Mouse (Mus musculus) midbrain, embryonic 11.5 days (tissue): ENCODE measurements around the gene Tle3. TPM values are rescaled to one million over a fixed set of nuclear protein-coding genes. Genes with fewer than 3 reads are reported as not detected.

Experiments used
- ATAC-seq: fragments of 200-750 bp; cut with Nextera tagmentation; 2 replicates; pipeline ENCODE4 v1.8.0; 2017; ENCODE audit warnings: moderate TSS enrichment, moderate library complexity; ENCODE audit not compliant: low FRiP score
- DNase-seq: peaks from one replicate; pipeline ENCODE4 v3.0.0; 2015; ENCODE audit warnings: low spot score; ENCODE audit errors: missing footprints
- H3K27ac ChIP-seq: fragments of 300-500 bp; sonication (generic); 2 replicates; pipeline ENCODE4 v1.5.1; 2014; ENCODE audit warnings: low read depth, low read length
- H3K27me3 ChIP-seq: fragments of 300-500 bp; sonication (generic); 2 replicates; pipeline ENCODE4 v1.6.1; 2014; ENCODE audit warnings: mild to moderate bottlenecking, low read length, moderate library complexity, mixed read lengths; ENCODE audit not compliant: control insufficient read depth, insufficient read depth
- H3K36me3 ChIP-seq: fragments of 300-500 bp; sonication (generic); 2 replicates; pipeline ENCODE4 v1.6.1; 2014; ENCODE audit warnings: mild to moderate bottlenecking, low read length, moderate library complexity, mixed read lengths; ENCODE audit not compliant: control insufficient read depth, insufficient read depth
- H3K4me1 ChIP-seq: fragments of 300-500 bp; sonication (generic); 2 replicates; pipeline ENCODE4 v1.6.1; 2014; ENCODE audit warnings: low read length; ENCODE audit not compliant: control insufficient read depth, insufficient read depth
- H3K4me2 ChIP-seq: fragments of 300-500 bp; sonication (generic); 2 replicates; pipeline ENCODE4 v1.6.1; 2014; ENCODE audit warnings: mild to moderate bottlenecking, moderate library complexity
- H3K4me3 ChIP-seq: fragments of 300-500 bp; sonication (generic); 2 replicates; pipeline ENCODE4 v1.5.1; 2014; ENCODE audit warnings: low read depth, low read length
- H3K9ac ChIP-seq: fragments of 300-500 bp; sonication (generic); 2 replicates; pipeline ENCODE4 v1.6.1; 2014; ENCODE audit warnings: low read length
- H3K9me3 ChIP-seq: fragments of 300-500 bp; sonication (generic); 2 replicates; pipeline ENCODE4 v1.6.1; 2016; ENCODE audit warnings: low read length; ENCODE audit not compliant: control insufficient read depth
- WGBS: fragments of 180-500 bp; shearing (Covaris S2); extraction: QIAGEN DNeasy Blood & Tissue Kit; methylation state at CpG from one replicate; pipeline ENCODE4 v1.1.7; 2014; 5-methylcytosine and 5-hydroxymethylcytosine counted together
- polyA plus RNA-seq: library from polyadenylated mRNA; unstranded; fragments of >200 nt; fragmentation: Nextera tagmentation; extraction: Ambion mirVana; gene quantifications from 2 replicates; pipeline ENCODE4 v1.2.1, GENCODE M21; 2014

Gene Tle3
- polyA plus RNA-seq, 1 experiment from 2014 or later = 38.2 TPM

GRCm38 (mm10) chr9:61439979-61440378, 67.8 kb downstream of the Tle3 start:
- Histone ChIP-seq H3K4me1 (peaks cover 10% of the 10 kb centered on the region), H3K27ac (no peak overlapping the region)

GRCm38 (mm10) chr9:61441206-61441913, 69.2 kb downstream of the Tle3 start:
- peaks cover 16% of the 10 kb centered on the region for H3K4me1 ChIP-seq
- WGBS = 64% methylated on average over 11 of the region's 11 CpGs
- no peaks in the 10 kb centered on the region for H3K27me3 ChIP-seq
- H3K9me3 ChIP-seq = no peaks in the 10 kb centered on the region
- no peaks in the 10 kb centered on the region for H3K36me3 ChIP-seq
- no peak overlapping the region for H3K9ac ChIP-seq
- H3K4me2 ChIP-seq = no peak overlapping the region
- H3K27ac ChIP-seq = no peak overlapping the region
- ATAC-seq (no peak), DNase-seq (no peak)
- no peak overlapping the region for H3K4me3 ChIP-seq

More at GRCm38 (mm10) chr9:61439979-61440378, 67.8 kb downstream of the Tle3 start:
- DNase-seq (no peak), ATAC-seq (no peak)
- H3K27me3 ChIP-seq = no peaks in the 10 kb centered on the region
- no peaks in the 10 kb centered on the region for H3K36me3 ChIP-seq
- no peaks in the 10 kb centered on the region for H3K9me3 ChIP-seq
- WGBS = 80% methylated on average over 2 of the region's 2 CpGs
- H3K9ac ChIP-seq = no peak overlapping the region
- H3K4me2 ChIP-seq = no peak overlapping the region
- H3K4me3 ChIP-seq = no peak overlapping the region

- Histone ChIP-seq H3K27me3 (no peaks in the 10 kb centered on the region), H3K4me2 (no peak overlapping the region), H3K9ac (no peak overlapping the region), H3K4me3 (no peak overlapping the region), H3K4me1 (peaks cover 20% of the 10 kb centered on the region), H3K36me3 (no peaks in the 10 kb centered on the region), H3K27ac (no peak overlapping the region), H3K9me3 (no peaks in the 10 kb centered on the region)
- 46% methylated on average over 5 of the region's 5 CpGs for WGBS
- DNase-seq (no peak), ATAC-seq (peak; percentile 33; the same call in 1 of the 2 replicates)
Measured at GRCm38 (mm10) chr9:61442951-61443630, 70.9 kb downstream of the Tle3 start.

- no peaks in the 10 kb centered on the region for H3K9me3 ChIP-seq
- no peak overlapping the region for H3K4me3 ChIP-seq
- H3K27ac ChIP-seq = no peak overlapping the region
- H3K36me3 ChIP-seq = no peaks in the 10 kb centered on the region
- H3K4me1 ChIP-seq = peaks cover 20% of the 10 kb centered on the region
- H3K4me2 ChIP-seq = no peak overlapping the region
- no peak overlapping the region for H3K9ac ChIP-seq
- H3K27me3 ChIP-seq = no peaks in the 10 kb centered on the region
- 78% methylated on average over 2 of the region's 2 CpGs for WGBS
- ATAC-seq (no peak), DNase-seq (no peak)
Measured at GRCm38 (mm10) chr9:61445151-61445550, 73.0 kb downstream of the Tle3 start.

- peak; percentile 87 for DNase-seq
- Histone ChIP-seq H3K4me3 (no peak overlapping the region), H3K9me3 (no peaks in the 10 kb centered on the region), H3K4me1 (peaks cover 20% of the 10 kb centered on the region), H3K27ac (no peak overlapping the region; the same call in 1 of the 2 replicates), H3K27me3 (no peaks in the 10 kb centered on the region), H3K9ac (peak overlapping the region; percentile 36; the same call in 1 of the 2 replicates), H3K4me2 (no peak overlapping the region), H3K36me3 (no peaks in the 10 kb centered on the region)
- ATAC-seq = peak; percentile 74
- 3% methylated on average over 5 of the region's 5 CpGs for WGBS
Measured at GRCm38 (mm10) chr9:61445711-61446222, 73.6 kb downstream of the Tle3 start.

GRCm38 (mm10) chr9:61446965-61447364, 74.8 kb downstream of the Tle3 start:
- H3K4me1 ChIP-seq = peaks cover 20% of the 10 kb centered on the region
- no peak overlapping the region for H3K9ac ChIP-seq
- H3K4me3 ChIP-seq = no peak overlapping the region
- ATAC-seq (no peak), DNase-seq (no peak)
- 72% methylated on average over 2 of the region's 2 CpGs for WGBS
- H3K4me2 ChIP-seq = no peak overlapping the region
- H3K27ac ChIP-seq = no peak overlapping the region
- no peaks in the 10 kb centered on the region for H3K36me3 ChIP-seq
- H3K27me3 ChIP-seq = no peaks in the 10 kb centered on the region
- H3K9me3 ChIP-seq = no peaks in the 10 kb centered on the region

- Histone ChIP-seq H3K4me2 (no peak overlapping the region), H3K9ac (no peak overlapping the region), H3K4me1 (peaks cover 14% of the 10 kb centered on the region), H3K27me3 (no peaks in the 10 kb centered on the region), H3K9me3 (no peaks in the 10 kb centered on the region), H3K36me3 (no peaks in the 10 kb centered on the region), H3K27ac (no peak overlapping the region), H3K4me3 (no peak overlapping the region)
- DNase-seq (no peak), ATAC-seq (no peak)
- WGBS = 84% methylated on average over 5 of the region's 5 CpGs
Measured at GRCm38 (mm10) chr9:61449363-61449904, 77.3 kb downstream of the Tle3 start.

GRCm38 (mm10) chr9:61452081-61452480, 79.9 kb downstream of the Tle3 start:
- Histone ChIP-seq H3K27ac (no peak overlapping the region), H3K9ac (no peak overlapping the region), H3K4me3 (no peak overlapping the region), H3K27me3 (no peaks in the 10 kb centered on the region), H3K4me2 (no peak overlapping the region), H3K36me3 (no peaks in the 10 kb centered on the region), H3K4me1 (peaks cover 7% of the 10 kb centered on the region), H3K9me3 (no peaks in the 10 kb centered on the region)
- WGBS = 78% methylated on average over 1 of the region's 1 CpGs
- DNase-seq (no peak), ATAC-seq (no peak)

GRCm38 (mm10) chr9:61455861-61456261, 83.7 kb downstream of the Tle3 start:
- H3K4me1 ChIP-seq = peaks cover 7% of the 10 kb centered on the region
- no peak overlapping the region for H3K27ac ChIP-seq
- H3K4me2 ChIP-seq = no peak overlapping the region
- no peaks in the 10 kb centered on the region for H3K9me3 ChIP-seq
- H3K9ac ChIP-seq = no peak overlapping the region
- ATAC-seq (no peak), DNase-seq (no peak)
- no peak overlapping the region for H3K4me3 ChIP-seq
- no peaks in the 10 kb centered on the region for H3K36me3 ChIP-seq
- WGBS = 84% methylated on average over 6 of the region's 6 CpGs
- H3K27me3 ChIP-seq = peaks cover 3% of the 10 kb centered on the region
